25 mouse cellular contexts compared by ENCODE assay signal in the genomic region with DNA sequence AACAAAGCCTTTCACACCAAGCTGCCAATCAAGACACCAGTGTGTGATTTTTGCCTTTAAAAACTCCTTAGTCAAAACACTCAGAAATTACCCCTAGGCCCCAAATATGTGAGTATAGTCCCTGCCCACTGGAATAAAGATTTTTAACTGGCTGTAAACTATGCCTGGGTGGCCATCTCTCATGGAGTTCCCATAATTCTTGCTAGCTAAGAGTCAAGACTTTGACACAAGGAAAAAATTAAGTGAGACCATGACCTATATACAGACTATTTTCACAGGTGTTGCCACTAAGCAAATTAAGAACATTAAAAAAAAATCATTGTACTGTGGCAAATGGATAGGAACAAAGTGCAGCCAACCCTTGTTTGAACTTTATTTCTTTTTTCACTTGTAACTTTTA.
A peak's percentile ranks its signal among the peaks of the same experiment; 100 is the strongest.
DNase-seq lines count a peak whose midpoint lies in the region; ATAC-seq lines count a peak whose summit lies in the region.
"Had no signal": no experiment of that assay in that cellular context is flagged by ENCODE, and none has a peak within 500 bp of the region (broad histone marks: within the 10 kb centered on the region; RNA-seq: fewer than 3 reads in every experiment).

No protein-coding gene starts in this region.

- no peaks in the 10 kb centered on the region for H3K27me3 ChIP-seq in limb, embryonic 13.5 days
- H3K27me3 ChIP-seq in limb, embryonic 10.5 days (ENCODE audit: low read depth, poor library complexity, severe bottlenecking): no peaks in the 10 kb centered on the region
- no peaks in the 10 kb centered on the region for H3K27me3 ChIP-seq in limb, embryonic 15.5 days
- H3K27me3 ChIP-seq: embryonic facial prominence, embryonic 13.5 days; embryonic facial prominence, embryonic 15.5 days; forebrain, embryonic 12.5 days; Patski had no signal

- no peaks in the 10 kb centered on the region for H3K4me1 ChIP-seq in limb, embryonic 13.5 days
- no peaks in the 10 kb centered on the region for H3K4me1 ChIP-seq in limb, embryonic 10.5 days
- H3K4me1 ChIP-seq in limb, embryonic 15.5 days: no peaks in the 10 kb centered on the region
- H3K4me1 ChIP-seq: embryonic facial prominence, embryonic 13.5 days; embryonic facial prominence, embryonic 15.5 days; forebrain, embryonic 10.5 days; forebrain, embryonic 12.5 days had no signal

- intact Hi-C loops in left cerebral cortex, postnatal 25 days (cut with DNase I): no loop called here

- peak; percentile 67 for ATAC-seq in limb, embryonic 13.5 days (ENCODE audit: low FRiP score, low read depth)
- peak; percentile 58; the same call in 1 of the 2 replicates for ATAC-seq in limb, embryonic 15.5 days (ENCODE audit: insufficient number of reproducible peaks, low FRiP score, low TSS enrichment, low read depth)
- ATAC-seq: forebrain, embryonic 14.5 days; forebrain, embryonic 16.5 days; Patski had no signal

- H3K4me2 ChIP-seq in limb, embryonic 13.5 days (replicated peaks): no peak overlapping the region
- no peak overlapping the region for H3K4me2 ChIP-seq in limb, embryonic 15.5 days
- H3K4me2 ChIP-seq: embryonic facial prominence, embryonic 13.5 days; embryonic facial prominence, embryonic 15.5 days; forebrain, embryonic 12.5 days had no signal

- no peak overlapping the region for H3K4me3 ChIP-seq in limb, embryonic 13.5 days
- no peak overlapping the region for H3K4me3 ChIP-seq in limb, embryonic 10.5 days
- no peak overlapping the region for H3K4me3 ChIP-seq in limb, embryonic 15.5 days
- H3K4me3 ChIP-seq: embryonic facial prominence, embryonic 13.5 days; embryonic facial prominence, embryonic 15.5 days; erythroblast, embryonic 14.5 days; forebrain, embryonic 10.5 days; forebrain, embryonic 12.5 days had no signal

- no peak overlapping the region for H3K9ac ChIP-seq in limb, embryonic 13.5 days
- no peak overlapping the region for H3K9ac ChIP-seq in limb, embryonic 15.5 days
- H3K9ac ChIP-seq: embryonic facial prominence, embryonic 13.5 days; embryonic facial prominence, embryonic 15.5 days; forebrain, embryonic 12.5 days had no signal

- no peak overlapping the region for H3K27ac ChIP-seq in limb, embryonic 13.5 days
- no peak overlapping the region for H3K27ac ChIP-seq in limb, embryonic 10.5 days
- no peak overlapping the region for H3K27ac ChIP-seq in limb, embryonic 15.5 days
- H3K27ac ChIP-seq: embryonic facial prominence, embryonic 13.5 days; embryonic facial prominence, embryonic 15.5 days; forebrain, embryonic 10.5 days; forebrain, embryonic 12.5 days had no signal

- peak; percentile 11 for DNase-seq in embryo, embryonic 11 days
- no peak for DNase-seq in embryo, embryonic 10 days (ENCODE audit: low spot score)
- no peak for DNase-seq in limb, embryonic 10.5 days (ENCODE audit: low spot score)
- peak; percentile 11 for DNase-seq in R1 (ENCODE audit: low read depth, low spot score)
- DNase-seq in adrenal gland, adult (ENCODE audit: inconsistent age in 2 of 2, low spot score in 1 of 2): no peak
- no peak for DNase-seq in left cerebral cortex, postnatal 25 days (ENCODE audit: low spot score in 2 of 2)
- DNase-seq: adrenal gland, adult 8-10 months; adrenal gland, postnatal 14 days; cerebellum, adult 11 months; cerebellum, adult 18-20 months; cerebellum, adult 8-10 months; cerebellum, adult 9-11 months; cerebellum, postnatal 14 days; cerebellum, postnatal 36 days had no signal

- no peaks in the 10 kb centered on the region for H3K36me3 ChIP-seq in limb, embryonic 13.5 days
- no peaks in the 10 kb centered on the region for H3K36me3 ChIP-seq in limb, embryonic 10.5 days
- no peaks in the 10 kb centered on the region for H3K36me3 ChIP-seq in limb, embryonic 15.5 days
- H3K36me3 ChIP-seq: embryonic facial prominence, embryonic 13.5 days; embryonic facial prominence, embryonic 15.5 days; forebrain, embryonic 10.5 days; forebrain, embryonic 12.5 days; G1E had no signal

- H3K9me3 ChIP-seq in limb, embryonic 13.5 days: no peaks in the 10 kb centered on the region
- no peaks in the 10 kb centered on the region for H3K9me3 ChIP-seq in limb, embryonic 10.5 days (replicated peaks)
- no peaks in the 10 kb centered on the region for H3K9me3 ChIP-seq in limb, embryonic 15.5 days
- H3K9me3 ChIP-seq: embryonic facial prominence, embryonic 13.5 days; embryonic facial prominence, embryonic 15.5 days; forebrain, embryonic 10.5 days; forebrain, embryonic 12.5 days; G1E had no signal

Comparison
In these comparisons a context has a peak if more than half of its experiments do, and no peak if none do; other contexts are left out.
1. DNase-seq: peak in embryo, embryonic 11 days (single experiment) and R1 (single experiment); none in embryo, embryonic 10 days (single experiment), limb, embryonic 10.5 days (single experiment), adrenal gland, adult (0 of 2) and left cerebral cortex, postnatal 25 days (0 of 2).